Mouse (Mus musculus) left cerebral cortex, postnatal 4 days (tissue): ENCODE measurements around the gene 1110051M20Rik. TPM values are rescaled to one million over a fixed set of nuclear protein-coding genes. Genes with fewer than 3 reads are reported as not detected.

Experiments
- DNase-seq: peaks from one replicate; pipeline ENCODE4 v3.0.0-alpha.2; 2022
- intact Hi-C: fragments of 180-260 bp; cut with DNase I; formaldehyde crosslinking; loops from one replicate; pipeline ENCODE4 v1.15.1; 2025
- total RNA-seq, 2 experiments: library from RNA; stranded (reverse); gene quantifications; 2 replicates each; pipeline ENCODE4 v1.2.3; 2021

1110051M20Rik gene
- total RNA-seq, 2 experiments from 2014 or later, result 106 to 109 TPM

GRCm38 (mm10) chr2:91269687-91270133 is 174.8 kb downstream of the 1110051M20Rik start:
- intact Hi-C loops, result no loop called here
- DNase-seq, result no peak

GRCm38 (mm10) chr2:91268706-91269105 is 175.8 kb downstream of the 1110051M20Rik start:
- no peak for DNase-seq
- intact Hi-C loops, result no loop called here

DNA sequence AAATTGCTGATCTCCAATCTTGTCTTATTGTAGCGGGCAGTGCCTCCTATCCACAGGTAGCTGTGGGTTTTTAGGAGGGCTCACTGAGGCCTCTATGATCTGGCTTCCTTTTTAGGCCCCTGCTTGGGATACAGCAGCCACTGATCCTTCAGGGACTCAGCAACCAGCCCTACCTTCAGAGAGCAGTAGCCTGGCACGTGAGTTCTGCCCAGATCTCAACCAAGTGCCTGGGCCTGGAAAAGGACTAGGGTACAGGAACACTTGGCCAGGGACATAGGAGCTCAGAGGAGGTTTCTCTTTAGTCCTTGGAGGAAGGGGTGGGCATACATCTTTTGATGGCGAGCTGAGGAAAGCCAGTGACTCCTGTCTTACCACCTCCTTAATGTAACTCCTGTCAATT is 176.5 kb downstream of the 1110051M20Rik start:
- no peak for DNase-seq
- intact Hi-C loops, result no loop called here

DNA sequence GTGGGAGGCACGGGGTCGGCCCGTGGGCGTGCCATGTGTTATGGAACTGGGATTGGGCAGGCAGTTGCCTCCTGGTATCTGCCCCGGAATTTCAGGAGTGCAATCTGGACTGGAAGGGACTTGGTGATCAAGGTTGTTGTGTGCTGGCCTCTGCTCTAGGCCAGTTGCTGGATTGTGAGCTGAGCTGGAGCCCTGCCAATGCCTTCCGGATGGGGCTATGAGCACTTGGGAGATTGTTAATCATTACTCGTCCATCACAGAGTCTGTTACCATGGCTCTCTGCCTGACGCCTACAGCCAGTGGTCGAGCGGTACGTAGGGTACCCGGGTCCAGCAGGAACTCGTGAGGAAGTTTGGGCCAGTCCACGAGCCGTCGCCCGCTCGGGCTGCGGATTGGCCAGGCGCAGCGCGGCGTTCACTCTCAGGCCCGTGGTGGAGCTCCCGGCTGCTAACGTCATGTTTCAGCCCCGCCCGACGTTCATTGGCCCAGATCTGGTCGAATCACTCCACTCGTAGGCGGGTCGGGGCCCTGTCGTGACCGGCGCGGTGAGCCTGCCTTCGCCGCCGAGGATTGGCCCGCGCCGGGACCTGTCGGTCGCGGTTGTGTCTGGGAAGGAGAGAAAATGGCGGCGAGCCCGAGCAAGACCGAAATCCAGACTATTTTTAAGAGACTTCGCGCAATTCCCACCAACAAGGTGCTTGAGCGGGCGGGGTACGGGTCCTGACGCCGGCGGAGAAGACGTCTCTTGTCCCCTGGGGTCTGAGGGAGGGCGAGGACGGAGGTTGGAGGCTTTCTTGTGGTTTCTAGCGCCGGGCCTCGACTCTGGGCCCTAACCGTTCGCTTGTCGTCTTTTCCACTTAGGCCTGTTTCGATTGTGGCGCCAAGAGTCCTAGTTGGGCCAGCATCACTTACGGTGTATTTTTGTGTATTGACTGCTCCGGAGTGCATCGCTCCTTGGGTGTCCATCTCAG is 179.5 kb downstream of the 1110051M20Rik start, which contains the start of gene Arfgap2:
Arfgap2 (plus strand) TSS at position 264 of the 971 bp plus-strand sequence.
- DNase-seq, result peak; percentile 98
- intact Hi-C loops, result no loop called here

- no peak for DNase-seq
- intact Hi-C loops, result no loop called here
Observed at GRCm38 (mm10) chr2:91263692-91264660, 180.5 kb downstream of the 1110051M20Rik start.

- intact Hi-C loops, result no loop called here
- no peak for DNase-seq
Observed at GRCm38 (mm10) chr2:91259493-91259892, 185.0 kb downstream of the 1110051M20Rik start.

- intact Hi-C loops, result no loop called here
- DNase-seq, result no peak
Observed at GRCm38 (mm10) chr2:91258830-91259229, 185.7 kb downstream of the 1110051M20Rik start.

- intact Hi-C loops, result no loop called here
- peak; percentile 58 for DNase-seq
Observed at GRCm38 (mm10) chr2:91258054-91258453, 186.4 kb downstream of the 1110051M20Rik start.

DNA sequence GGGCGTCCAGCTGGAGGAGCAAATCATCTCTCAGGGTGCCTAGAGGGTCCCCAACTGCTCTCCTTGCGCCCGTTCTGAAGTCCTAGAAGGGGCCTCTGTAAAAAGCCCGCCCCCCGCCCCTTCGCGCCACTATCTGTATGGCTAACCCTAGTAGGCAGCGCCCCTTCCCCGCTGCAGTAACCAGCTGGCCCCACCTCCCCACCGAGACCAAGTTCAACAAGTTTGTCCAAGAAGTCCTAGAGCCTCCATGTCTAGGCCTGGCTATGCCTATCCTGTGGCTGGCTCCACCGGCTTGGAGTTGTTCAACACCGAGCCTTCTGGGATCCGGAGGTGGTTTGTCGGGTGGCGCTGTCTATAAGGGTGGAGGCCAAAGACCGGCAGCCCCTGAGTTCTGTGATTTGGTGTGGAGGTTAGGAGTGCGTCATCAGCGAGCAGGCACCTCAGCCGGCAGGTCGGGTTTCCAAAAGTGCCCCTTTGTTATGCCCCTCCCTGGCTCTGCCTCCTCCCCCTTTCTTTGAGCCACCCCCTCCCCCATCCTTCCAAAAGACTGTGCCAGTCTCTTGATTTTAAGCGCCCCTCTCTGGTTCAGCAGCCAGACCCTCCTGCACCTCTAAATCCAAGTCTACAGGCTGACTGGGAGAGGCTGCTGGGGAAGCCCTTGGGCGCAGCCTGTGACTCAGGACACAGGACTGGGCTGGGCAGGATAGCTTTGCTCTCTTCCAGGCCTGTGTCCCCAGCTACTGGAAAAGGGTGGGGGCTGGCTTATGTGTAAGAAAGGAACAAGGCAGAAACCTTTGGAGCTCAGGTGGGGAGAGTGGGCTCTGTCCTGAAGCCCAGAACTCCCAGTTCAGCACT is 187.2 kb downstream of the 1110051M20Rik start:
- peak; percentile 72 for DNase-seq
- intact Hi-C loops, result no loop called here

- intact Hi-C loops, result no loop called here
- DNase-seq, result no peak
Observed at GRCm38 (mm10) chr2:91256256-91257125, 188.0 kb downstream of the 1110051M20Rik start.

DNA sequence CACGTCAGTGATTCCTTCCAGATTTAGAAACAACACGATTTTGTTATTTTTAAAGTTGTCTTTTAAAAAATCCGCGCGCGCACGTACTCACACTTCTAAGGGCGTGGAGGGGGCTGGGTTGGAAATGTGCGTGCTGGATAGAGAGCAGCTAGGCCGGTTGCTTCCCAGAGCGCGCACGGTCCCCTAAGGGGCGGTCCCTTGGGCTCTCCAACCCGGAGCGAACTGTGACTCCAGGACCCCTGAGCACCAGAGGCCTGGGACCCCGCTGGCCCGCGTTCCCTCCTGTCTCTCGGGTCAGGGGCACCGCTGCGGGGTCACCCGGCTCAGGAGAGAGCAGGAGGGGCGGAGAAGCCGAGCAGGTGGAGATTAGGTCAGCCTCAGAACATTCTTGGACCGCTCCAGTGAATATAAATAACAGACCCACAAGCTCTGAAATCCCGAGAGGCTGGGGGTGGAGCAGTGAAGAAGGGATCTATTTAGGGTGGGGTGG is 188.8 kb downstream of the 1110051M20Rik start, which contains the start of gene Pacsin3:
Pacsin3 (plus strand) TSS at position 294 of the 490 bp plus-strand sequence.
- intact Hi-C loops, result no loop called here
- no peak for DNase-seq

DNA sequence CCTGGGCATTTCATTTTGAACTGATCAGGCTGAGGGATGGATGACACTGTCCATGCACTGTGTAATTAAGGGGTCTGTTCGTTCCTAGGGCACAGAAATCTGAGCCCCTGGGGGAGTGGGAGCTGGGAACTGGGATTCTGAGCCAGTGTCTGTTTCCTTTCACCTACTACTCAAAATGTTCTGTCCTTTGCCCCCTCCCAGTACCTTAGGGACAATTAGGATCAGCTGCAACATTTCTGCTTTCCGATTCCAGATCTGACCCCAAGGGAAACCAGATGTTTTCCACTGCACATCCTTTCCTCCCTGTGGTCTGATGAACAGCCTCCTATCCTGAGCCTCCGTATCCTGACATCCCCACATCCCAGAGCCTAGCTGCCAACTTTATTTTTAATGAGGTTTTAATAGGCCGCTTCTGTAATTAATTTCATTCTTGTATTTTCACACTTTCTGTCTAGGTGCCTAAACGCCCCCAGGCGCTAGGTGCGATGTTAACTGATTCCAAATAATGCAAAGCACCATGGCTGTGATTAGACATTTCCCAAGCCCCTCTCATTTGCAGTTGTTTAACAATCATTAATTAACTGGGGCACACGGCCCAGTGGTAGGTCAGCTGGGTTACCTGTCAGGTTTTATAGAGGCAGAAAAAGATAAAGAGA is 189.7 kb downstream of the 1110051M20Rik start:
- intact Hi-C loops, result no loop called here
- no peak for DNase-seq

- no peak for DNase-seq
- intact Hi-C loops, result no loop called here
Observed at GRCm38 (mm10) chr2:91252512-91252911, 192.0 kb downstream of the 1110051M20Rik start.

DNA sequence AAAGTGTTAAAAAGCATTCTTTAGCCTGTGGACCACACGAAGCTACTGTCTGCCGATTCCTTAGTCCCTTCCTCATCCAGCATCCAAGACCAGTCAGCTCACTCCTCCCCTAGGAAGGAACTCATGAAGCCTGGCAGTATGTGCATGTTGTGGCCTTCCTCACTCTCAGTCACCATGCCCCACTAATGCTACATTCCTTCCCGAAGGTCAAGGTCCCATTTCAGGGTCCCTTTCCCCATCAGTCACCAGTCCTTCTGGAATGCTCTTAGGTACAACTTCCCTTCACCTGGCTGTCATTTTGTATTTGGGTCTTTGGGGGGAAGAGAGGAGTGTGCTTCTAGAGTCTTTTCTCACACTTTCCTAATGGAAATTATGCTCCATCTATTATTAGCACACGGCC is 192.5 kb downstream of the 1110051M20Rik start:
- intact Hi-C loops, result no loop called here
- no peak for DNase-seq

GRCm38 (mm10) chr2:91248366-91248765 is 196.1 kb downstream of the 1110051M20Rik start:
- intact Hi-C loops, result no loop called here
- DNase-seq, result no peak

DNA sequence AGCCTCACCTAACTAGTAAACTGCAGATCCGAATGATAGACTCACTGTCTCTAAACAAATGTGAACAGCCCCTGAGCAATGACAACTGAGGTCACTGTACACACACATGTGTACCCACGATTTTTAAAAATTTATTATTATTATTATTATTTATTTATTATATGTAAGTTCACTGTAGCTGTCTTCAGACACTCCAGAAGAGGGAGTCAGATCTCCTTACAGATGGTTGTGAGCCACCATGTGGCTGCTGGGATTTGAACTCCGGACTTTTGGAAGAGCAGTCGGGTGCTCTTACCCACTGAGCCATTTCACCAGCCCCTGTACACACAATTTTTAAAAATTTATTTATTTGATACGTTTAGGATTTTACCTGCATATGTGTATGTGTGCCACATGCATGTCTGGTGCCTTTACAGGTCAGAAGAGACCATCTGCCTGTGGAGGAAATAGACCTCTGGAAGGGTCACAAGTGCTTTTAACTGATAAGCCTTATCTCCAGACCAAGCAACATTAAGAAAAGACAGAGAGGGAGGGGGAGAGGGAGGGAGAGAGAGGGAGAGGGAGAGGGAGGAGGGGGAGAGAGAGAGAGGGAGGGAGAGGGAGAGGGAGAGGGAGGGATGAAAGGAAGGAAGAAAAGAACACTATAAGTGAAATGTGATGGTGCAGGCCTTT is 199.8 kb downstream of the 1110051M20Rik start:
- intact Hi-C loops, result no loop called here
- no peak for DNase-seq

- intact Hi-C loops, result no loop called here
Observed at GRCm38 (mm10) chr2:91243416-91243815, 201.1 kb downstream of the 1110051M20Rik start.

GRCm38 (mm10) chr2:91242547-91242946 is 202.0 kb downstream of the 1110051M20Rik start:
- no peak for DNase-seq
- intact Hi-C loops, result no loop called here

More at GRCm38 (mm10) chr2:91243416-91243815, 201.1 kb downstream of the 1110051M20Rik start:
- DNase-seq, result no peak
